Mouse (Mus musculus) stomach, postnatal 0 days (tissue): ENCODE results near the gene Kat2b. TPM values are rescaled to one million over a fixed set of nuclear protein-coding genes. Genes with fewer than 3 reads are reported as not detected.

ENCODE experiments used
- ATAC-seq: fragments of 200-750 bp; cut with Nextera tagmentation; 2 replicates; pipeline ENCODE4 v1.8.0; 2017; ENCODE audit not compliant: low FRiP score, low TSS enrichment
- DNase-seq: peaks from one replicate; pipeline ENCODE4 v3.0.0-alpha.2; 2016; ENCODE audit warnings: low spot score
- H3K27ac ChIP-seq: fragments of 300-500 bp; sonication (generic); replicated peaks from 2 replicates; pipeline ENCODE4 v1.5.1; 2014; ENCODE audit warnings: mild to moderate bottlenecking, control low read depth
- H3K27me3 ChIP-seq: fragments of 300-500 bp; sonication (generic); 2 replicates; pipeline ENCODE4 v1.6.1; 2014; ENCODE audit warnings: low read length; ENCODE audit not compliant: control insufficient read depth, insufficient read depth
- H3K36me3 ChIP-seq: fragments of 300-500 bp; sonication (generic); 2 replicates; pipeline ENCODE4 v1.6.1; 2014; ENCODE audit warnings: low read length, mixed read lengths; ENCODE audit not compliant: control insufficient read depth, insufficient read depth
- H3K4me1 ChIP-seq: fragments of 300-500 bp; sonication (generic); replicated peaks from 2 replicates; pipeline ENCODE4 v1.6.1; 2014; ENCODE audit warnings: antibody characterized with exemption; ENCODE audit not compliant: control insufficient read depth, insufficient read depth
- H3K4me2 ChIP-seq: fragments of 300-500 bp; sonication (generic); replicated peaks from 2 replicates; pipeline ENCODE4 v1.6.1; 2014; ENCODE audit warnings: low read depth, mild to moderate bottlenecking, control low read depth, moderate library complexity
- H3K4me3 ChIP-seq: fragments of 300-500 bp; sonication (generic); 2 replicates; pipeline ENCODE4 v1.5.1; 2014; ENCODE audit warnings: low read depth, low read length, control low read depth
- H3K9ac ChIP-seq: fragments of 300-500 bp; sonication (generic); 2 replicates; pipeline ENCODE4 v1.6.1; 2014; ENCODE audit warnings: mild to moderate bottlenecking, low read length, control low read depth, mixed read lengths
- H3K9me3 ChIP-seq: fragments of 300-500 bp; sonication (generic); 2 replicates; pipeline ENCODE4 v1.6.1; 2016; ENCODE audit warnings: low read length; ENCODE audit not compliant: control insufficient read depth
- CTCF ChIP-seq: IDR thresholded peaks from 2 replicates; pipeline ENCODE4 v1.5.1; 2016; ENCODE audit warnings: antibody characterized with exemption, low read depth, mild to moderate bottlenecking, moderate library complexity
- EP300 ChIP-seq: optimal IDR thresholded peaks from 2 replicates; pipeline ENCODE3; 2016; ENCODE audit warnings: antibody characterized with exemption
- WGBS: fragments of 180-500 bp; shearing (Covaris S2); extraction: QIAGEN DNeasy Blood & Tissue Kit; methylation state at CpG from one replicate; pipeline ENCODE4 v1.1.7; 2014; 5-methylcytosine and 5-hydroxymethylcytosine counted together
- polyA plus RNA-seq: library from polyadenylated mRNA; unstranded; fragments of >200 nt; fragmentation: Nextera tagmentation; extraction: Ambion mirVana; gene quantifications from 2 replicates; pipeline ENCODE4 v1.2.1, GENCODE M21; 2015

The Kat2b gene
- polyA plus RNA-seq, 1 experiment from 2014 or later: 4.9 TPM

DNA sequence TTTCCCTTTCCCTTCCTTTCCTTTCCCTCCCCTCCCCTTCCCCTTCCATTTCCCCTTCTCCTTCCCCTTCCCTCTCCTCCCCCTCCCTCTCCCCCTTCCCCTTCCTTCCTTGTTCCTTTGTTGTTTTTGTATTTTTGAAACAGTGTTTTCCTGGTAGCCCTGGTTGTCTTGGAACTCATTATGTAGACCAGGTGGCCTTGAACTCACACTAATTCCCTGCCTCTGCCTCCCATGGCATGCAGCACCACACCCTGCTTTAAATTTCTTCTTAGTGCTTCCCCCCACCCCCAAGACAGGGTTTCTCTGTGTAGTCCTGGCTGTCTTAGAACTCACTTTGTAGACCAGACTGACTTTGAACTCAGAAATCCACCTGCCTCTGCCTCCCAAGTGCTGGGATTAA lies 52.7 kb downstream of the Kat2b start:
- no peak for ATAC-seq
- DNase-seq: no peak
- Histone ChIP-seq H3K9ac (no peak overlapping the region), H3K4me2 (no peak overlapping the region), H3K4me3 (no peak overlapping the region), H3K36me3 (no peaks in the 10 kb centered on the region), H3K27ac (no peak overlapping the region), H3K4me1 (no peaks in the 10 kb centered on the region), H3K27me3 (no peaks in the 10 kb centered on the region), H3K9me3 (no peaks in the 10 kb centered on the region)
- TF ChIP-seq EP300 (no peak), CTCF (no peak)

DNA sequence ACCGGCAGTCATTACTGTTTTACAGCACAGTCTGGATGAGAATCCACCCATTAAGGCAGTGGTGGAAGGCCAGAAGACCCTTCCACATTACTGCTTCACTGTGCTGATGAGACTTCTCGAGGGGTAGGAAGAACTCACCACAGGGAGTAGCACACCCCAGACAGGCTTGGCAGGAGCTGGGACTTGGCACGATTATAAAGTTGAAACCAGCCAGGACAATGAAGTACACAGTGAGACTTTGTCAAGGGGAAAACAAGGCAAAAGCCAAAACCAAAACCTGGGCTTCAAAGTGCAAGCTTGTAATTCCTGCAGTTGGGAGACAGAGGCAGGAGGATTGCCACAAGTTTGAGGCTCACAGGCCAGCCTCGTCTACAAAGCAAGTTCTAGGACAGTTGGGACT lies 54.0 kb downstream of the Kat2b start:
- Histone ChIP-seq H3K4me3 (no peak overlapping the region), H3K27me3 (no peaks in the 10 kb centered on the region), H3K27ac (no peak overlapping the region), H3K9ac (no peak overlapping the region), H3K9me3 (no peaks in the 10 kb centered on the region), H3K4me1 (no peaks in the 10 kb centered on the region), H3K4me2 (no peak overlapping the region), H3K36me3 (peaks cover 4% of the 10 kb centered on the region; the same call in 1 of the 2 replicates)
- DNase-seq: no peak
- 82% methylated on average over 4 of the region's 4 CpGs for WGBS
- no peak for TF ChIP-seq EP300
- TF ChIP-seq CTCF: no peak
- ATAC-seq: no peak

DNA sequence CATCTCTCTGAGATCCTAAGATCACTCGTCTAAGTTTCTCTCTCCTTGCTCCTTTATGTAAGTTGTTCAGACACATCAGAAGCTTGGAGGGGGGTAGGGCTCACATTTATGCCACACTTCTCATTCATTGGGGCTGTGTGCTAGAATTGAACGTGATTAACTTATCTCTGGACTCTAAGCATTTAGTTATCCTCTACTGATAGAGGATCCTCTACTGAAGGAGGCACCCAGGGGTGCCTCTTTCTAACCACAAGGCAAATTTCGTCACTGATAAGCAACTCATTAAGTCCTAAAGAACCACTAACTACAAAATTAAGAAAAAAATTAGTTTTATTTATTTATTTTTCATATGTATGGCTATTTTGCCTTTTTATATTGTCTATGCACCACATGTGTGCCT lies 55.5 kb downstream of the Kat2b start:
- H3K27ac ChIP-seq: no peak overlapping the region
- no peaks in the 10 kb centered on the region for H3K9me3 ChIP-seq
- no peak for TF ChIP-seq EP300
- TF ChIP-seq CTCF: no peak
- no peak overlapping the region for H3K4me3 ChIP-seq
- no peak overlapping the region for H3K9ac ChIP-seq
- 77% methylated on average over 3 of the region's 3 CpGs for WGBS
- no peaks in the 10 kb centered on the region for H3K27me3 ChIP-seq
- no peak for ATAC-seq
- H3K4me2 ChIP-seq: no peak overlapping the region
- peaks cover 4% of the 10 kb centered on the region; the same call in 1 of the 2 replicates for H3K36me3 ChIP-seq
- no peaks in the 10 kb centered on the region for H3K4me1 ChIP-seq
- no peak for DNase-seq

GRCm38 (mm10) chr17:53623762-53624161 lies 57.1 kb downstream of the Kat2b start:
- ATAC-seq (no peak), DNase-seq (no peak)
- Histone ChIP-seq H3K4me3 (no peak overlapping the region), H3K9me3 (no peaks in the 10 kb centered on the region), H3K27ac (no peak overlapping the region), H3K4me1 (no peaks in the 10 kb centered on the region), H3K9ac (no peak overlapping the region), H3K27me3 (no peaks in the 10 kb centered on the region), H3K36me3 (peaks cover 4% of the 10 kb centered on the region; the same call in 1 of the 2 replicates), H3K4me2 (no peak overlapping the region)
- no peak for TF ChIP-seq EP300
- no peak for TF ChIP-seq CTCF
- WGBS: 85% methylated on average over 9 of the region's 9 CpGs

GRCm38 (mm10) chr17:53626160-53626559 lies 59.5 kb downstream of the Kat2b start:
- TF ChIP-seq EP300 (no peak), CTCF (no peak)
- H3K9ac ChIP-seq: no peak overlapping the region
- H3K27me3 ChIP-seq: no peaks in the 10 kb centered on the region
- H3K36me3 ChIP-seq: peaks cover 4% of the 10 kb centered on the region; the same call in 1 of the 2 replicates
- WGBS: 84% methylated on average over 3 of the region's 3 CpGs
- H3K4me3 ChIP-seq: no peak overlapping the region
- DNase-seq (no peak), ATAC-seq (no peak)
- H3K9me3 ChIP-seq: no peaks in the 10 kb centered on the region
- H3K4me1 ChIP-seq: no peaks in the 10 kb centered on the region
- H3K4me2 ChIP-seq: no peak overlapping the region
- no peak overlapping the region for H3K27ac ChIP-seq

GRCm38 (mm10) chr17:53627497-53627896 lies 60.8 kb downstream of the Kat2b start:
- Histone ChIP-seq H3K4me3 (no peak overlapping the region), H3K4me1 (no peaks in the 10 kb centered on the region), H3K27ac (no peak overlapping the region), H3K27me3 (no peaks in the 10 kb centered on the region), H3K9ac (no peak overlapping the region), H3K4me2 (no peak overlapping the region), H3K9me3 (no peaks in the 10 kb centered on the region), H3K36me3 (peaks cover 4% of the 10 kb centered on the region; the same call in 1 of the 2 replicates)
- no peak for ATAC-seq
- 68% methylated on average over 4 of the region's 4 CpGs for WGBS
- TF ChIP-seq EP300 (no peak), CTCF (no peak)
- no peak for DNase-seq
